In the genomic region with DNA sequence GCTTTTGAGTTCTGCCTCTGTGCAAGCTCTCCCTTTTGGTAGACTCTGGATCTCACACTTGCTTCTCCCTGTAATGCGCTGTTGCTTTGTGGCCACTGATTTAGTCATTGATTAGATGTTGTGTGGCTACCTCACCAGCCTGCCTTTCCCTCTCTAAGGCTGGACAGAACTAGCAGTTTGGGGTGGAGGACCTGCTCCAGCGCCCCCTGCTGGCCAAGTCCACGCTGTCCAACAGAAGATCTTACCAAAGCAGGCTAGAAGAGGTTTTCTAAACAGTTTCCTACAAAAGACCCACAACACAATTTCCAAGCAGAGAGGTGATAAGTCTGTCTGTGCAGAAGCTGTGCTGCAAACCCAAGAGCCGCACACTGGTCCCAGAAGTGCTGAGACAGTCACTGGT, we compare ENCODE assay signal across 9 mouse cellular contexts. TPM values are rescaled to one million over a fixed set of nuclear protein-coding genes. Genes with fewer than 3 reads are reported as not detected.
DNase-seq lines count a peak whose midpoint lies in the region; ATAC-seq and TF ChIP-seq lines count a peak whose summit lies in the region.
"Had no signal": no experiment of that assay in that cellular context is flagged by ENCODE, and none has a peak within 500 bp of the region (broad histone marks: within the 10 kb centered on the region; RNA-seq: fewer than 3 reads in every experiment).

No protein-coding gene starts in this region.

- H3K4me2 ChIP-seq in kidney, postnatal 0 days (ENCODE audit: low read length) = no peak overlapping the region
- no peak overlapping the region for H3K4me2 ChIP-seq in liver, embryonic 14.5 days (ENCODE audit: low read depth)

- H3K36me3 ChIP-seq in kidney, postnatal 0 days (ENCODE audit: insufficient read depth, low read length) = 0 out of 2 replicates have a peak, but pooled peaks cover 11% of the 10 kb centered on the region
- H3K36me3 ChIP-seq in liver, embryonic 14.5 days (replicated peaks; ENCODE audit: control insufficient read depth, insufficient read depth, low read depth) = no peaks in the 10 kb centered on the region

- peak; percentile 54 to 67 for DNase-seq in urinary bladder, adult 18-20 months (ENCODE audit: low spot score in 2 of 2)
- DNase-seq in urinary bladder, postnatal 10 days (ENCODE audit: low spot score) = no peak
- DNase-seq in cerebellum, adult 9-10 months = peak; percentile 70
- DNase-seq in gastrocnemius, adult 8-10 months (ENCODE audit: low spot score in 2 of 2) = peak; percentile 60 to 73
- DNase-seq in kidney, postnatal 0 days (ENCODE audit: low spot score) = peak; percentile 76
- peak in 1 of 3 experiments; percentile 11 for DNase-seq in liver, embryonic 14.5 days (ENCODE audit: low read depth in 3 of 3, low spot score in 3 of 3)
- peak; percentile 34 for DNase-seq in retina, postnatal 7 days (ENCODE audit: low read depth, low spot score)
- peak; percentile 72 for DNase-seq in urinary bladder, postnatal 14 days (ENCODE audit: low spot score)

- H3K9ac ChIP-seq in kidney, postnatal 0 days (ENCODE audit: low read depth, low read length) = no peak overlapping the region
- H3K9ac ChIP-seq in liver, embryonic 14.5 days (replicated peaks) = no peak overlapping the region

- 0 out of 2 replicates have a peak, but pooled peaks have one; percentile 30 for ATAC-seq in kidney, postnatal 0 days (replicated peaks; ENCODE audit: low FRiP score, low read depth)
- no peak for ATAC-seq in liver, embryonic 14.5 days (ENCODE audit: insufficient read depth)

- H3K4me1 ChIP-seq in kidney, postnatal 0 days (replicated peaks; ENCODE audit: insufficient read depth, low read length) = peaks cover 9% of the 10 kb centered on the region; the same call in 1 of the 2 replicates
- H3K4me1 ChIP-seq in liver, embryonic 14.5 days (replicated peaks; ENCODE audit: control insufficient read depth in 2 of 2, insufficient read depth in 2 of 2, low read length in 1 of 2) = peaks cover 0 to 2% of the 10 kb centered on the region in 2 experiments; a peak in 1 of 4 replicates

- TF ChIP-seq EP300 in liver, embryonic 14.5 days (IDR thresholded peaks at IDR 0.05; ENCODE audit: low read depth) = no peak

- WGBS in kidney, postnatal 0 days = 44% methylated on average over 4 of the region's 4 CpGs
- WGBS in liver, embryonic 14.5 days (ENCODE audit: insufficient replicate concordance) = 22% methylated on average over 4 of the region's 4 CpGs

- no peaks in the 10 kb centered on the region for H3K9me3 ChIP-seq in kidney, postnatal 0 days (replicated peaks; ENCODE audit: low read length)
- no peaks in the 10 kb centered on the region for H3K9me3 ChIP-seq in liver, embryonic 14.5 days (ENCODE audit: control insufficient read depth, low read length)

- H3K27ac ChIP-seq in kidney, postnatal 0 days = no peak overlapping the region
- H3K27ac ChIP-seq in liver, embryonic 14.5 days = no peak overlapping the region

- H3K27me3 ChIP-seq in kidney, postnatal 0 days (ENCODE audit: insufficient read depth, low read length) = no peaks in the 10 kb centered on the region
- H3K27me3 ChIP-seq in liver, embryonic 14.5 days (ENCODE audit: control insufficient read depth, insufficient read depth, low read length) = no peaks in the 10 kb centered on the region

- peak; percentile 89 for TF ChIP-seq CTCF in kidney, postnatal 0 days (IDR thresholded peaks at IDR 0.05; ENCODE audit: low read depth)
- peak; percentile 92 for TF ChIP-seq CTCF in liver, embryonic 14.5 days (IDR thresholded peaks at IDR 0.05; ENCODE audit: low read depth)

- H3K4me3 ChIP-seq in kidney, postnatal 0 days (replicated peaks; ENCODE audit: low read depth, low read length) = no peak overlapping the region
- no peak overlapping the region for H3K4me3 ChIP-seq in liver, embryonic 14.5 days (ENCODE audit: insufficient read depth in 1 of 2, low read depth in 2 of 2, low read length in 2 of 2)

RNA-seq across cellular contexts. Expression of gene Tmem255b, which starts 26.9 kb away (rescaled TPM):
- 1 to 10 TPM; 1.3 to 2.5 (median 2.2) TPM for total RNA-seq in gastrocnemius, adult 8-10 months (2022)
- polyA plus RNA-seq in kidney, postnatal 0 days (2015; fragmentation: Nextera tagmentation; extraction: Ambion mirVana) = 1.1 and 1.5 TPM in 2 replicates
- 0.02 TPM in 1 of 2 replicates, not detected in the other for polyA plus RNA-seq in liver, embryonic 14.5 days (2012; rRNA removed)
- polyA plus RNA-seq in liver, embryonic 14.5 days (2014; fragmentation: Nextera tagmentation; extraction: Ambion mirVana) = 0.14 TPM in 1 of 2 replicates, not detected in the other
- total RNA-seq: neutrophil, adult 5-6 weeks had no signal

RNA-seq across cellular contexts. Expression of gene Gas6, which starts 32.4 kb away (rescaled TPM):
- total RNA-seq in gastrocnemius, adult 8-10 months (2022) = 100 to 1,000 TPM in 1 of 4 experiments, 10 to 100 TPM in 3; 62.5 to 101 (median 75.1) TPM
- polyA plus RNA-seq in kidney, postnatal 0 days (2015; fragmentation: Nextera tagmentation; extraction: Ambion mirVana) = 153 and 166 TPM in 2 replicates
- 2.2 and 2.7 TPM in 2 replicates for polyA plus RNA-seq in liver, embryonic 14.5 days (2012; rRNA removed)
- polyA plus RNA-seq in liver, embryonic 14.5 days (2014; fragmentation: Nextera tagmentation; extraction: Ambion mirVana) = 2.2 and 2.3 TPM in 2 replicates
- total RNA-seq: neutrophil, adult 5-6 weeks had no signal

RNA-seq across cellular contexts. Expression of gene Grk1, which starts 57.0 kb away (rescaled TPM):
- not detected for total RNA-seq in gastrocnemius, adult 8-10 months (2022)
- polyA plus RNA-seq in kidney, postnatal 0 days (2015; fragmentation: Nextera tagmentation; extraction: Ambion mirVana) = 0.01 TPM in 1 of 2 replicates, not detected in the other
- 0.01 and 0.02 TPM in 2 replicates for polyA plus RNA-seq in liver, embryonic 14.5 days (2012; rRNA removed)
- polyA plus RNA-seq in liver, embryonic 14.5 days (2014; fragmentation: Nextera tagmentation; extraction: Ambion mirVana) = 0.04 TPM in 1 of 2 replicates, not detected in the other
- total RNA-seq: neutrophil, adult 5-6 weeks had no signal

Comparison
In these comparisons a context has a peak if more than half of its experiments do, and no peak if none do; other contexts are left out.
1. RNA of gene Gas6, which starts 32.4 kb away (polyA plus RNA-seq): 153 to 166 TPM in kidney, postnatal 0 days; 2.2 to 2.7 TPM in liver, embryonic 14.5 days; every median in the first group is over 10 times any median in the second.